Mouse (Mus musculus) olfactory bulb, adult 2 months (tissue): Measurements from ENCODE around the gene Prrc2b. TPM values are rescaled to one million over a fixed set of nuclear protein-coding genes. Genes with fewer than 3 reads are reported as not detected.
A peak's percentile ranks its signal among the peaks of the same experiment; 100 is the strongest.

Source experiments
- H3K27ac ChIP-seq: fragments of 200-500 bp; 2 replicates; pipeline ENCODE4 v1.5.1; 2012; ENCODE audit warnings: low read depth, low read length; ENCODE audit not compliant: insufficient read depth
- H3K4me1 ChIP-seq: fragments of 200-500 bp; 2 replicates; pipeline ENCODE4 v1.6.1; 2012; ENCODE audit warnings: low read length; ENCODE audit not compliant: control insufficient read depth, insufficient read depth
- H3K4me3 ChIP-seq: fragments of 200-500 bp; 2 replicates; pipeline ENCODE4 v1.5.1; 2012; ENCODE audit warnings: mild to moderate bottlenecking, low read depth, low read length, moderate library complexity; ENCODE audit not compliant: insufficient read depth
- CTCF ChIP-seq: fragments of 200-500 bp; IDR thresholded peaks from 2 replicates; pipeline ENCODE4 v1.5.1; 2012; ENCODE audit warnings: low read depth, mild to moderate bottlenecking, low read length, moderate library complexity; ENCODE audit not compliant: insufficient read depth
- POLR2A ChIP-seq: fragments of 200-500 bp; IDR thresholded peaks from 2 replicates; pipeline ENCODE4 v1.6.1; 2012; ENCODE audit warnings: mild to moderate bottlenecking, low read depth, low read length, moderate library complexity; ENCODE audit not compliant: insufficient read depth
- WGBS: fragments of 180-500 bp; shearing (Covaris S2); methylation state at CpG from one replicate; pipeline ENCODE4 v1.1.7; 2018; 5-methylcytosine and 5-hydroxymethylcytosine counted together
- polyA plus RNA-seq: library from polyadenylated mRNA; stranded (reverse); fragments of >200 nt; gene quantifications from 2 replicates; pipeline ENCODE4 v1.2.4, GENCODE M21; 2012; ENCODE audit warnings: low replicate concordance; ENCODE audit not compliant: missing spikeins, insufficient read depth, insufficient read length

Prrc2b gene
- polyA plus RNA-seq, 1 experiment: 86.2 TPM

GRCm38 (mm10) chr2:32131866-32132566, 18.9 kb upstream of the Prrc2b start:
- peaks cover 10% of the 10 kb centered on the region for H3K4me1 ChIP-seq
- no peak overlapping the region for H3K4me3 ChIP-seq
- WGBS: 75% methylated on average over 6 of the region's 6 CpGs
- TF ChIP-seq POLR2A (no peak), CTCF (no peak)
- no peak overlapping the region for H3K27ac ChIP-seq

GRCm38 (mm10) chr2:32132567-32132992, 18.3 kb upstream of the Prrc2b start:
- TF ChIP-seq CTCF (no peak), POLR2A (no peak)
- WGBS: 4% methylated on average over 12 of the region's 12 CpGs
- Histone ChIP-seq H3K4me1 (peaks cover 10% of the 10 kb centered on the region), H3K27ac (no peak overlapping the region), H3K4me3 (no peak overlapping the region)

GRCm38 (mm10) chr2:32134039-32134438, 16.8 kb upstream of the Prrc2b start:
- Histone ChIP-seq H3K27ac (no peak overlapping the region), H3K4me3 (no peak overlapping the region), H3K4me1 (peaks cover 3% of the 10 kb centered on the region; the same call in 1 of the 2 replicates)
- 0% methylated on average over 2 of the region's 2 CpGs for WGBS
- TF ChIP-seq CTCF (no peak), POLR2A (no peak)

GRCm38 (mm10) chr2:32137667-32138266, 13.1 kb upstream of the Prrc2b start:
- WGBS: under 1% methylated on average over 40 of the region's 40 CpGs
- TF ChIP-seq CTCF (no peak), POLR2A (peak; percentile 94)
- peak overlapping the region; percentile 56 for H3K27ac ChIP-seq
- peak overlapping the region; percentile 57 for H3K4me3 ChIP-seq
- no peaks in the 10 kb centered on the region for H3K4me1 ChIP-seq

- Histone ChIP-seq H3K4me1 (no peaks in the 10 kb centered on the region), H3K27ac (no peak overlapping the region), H3K4me3 (no peak overlapping the region)
- no peak for TF ChIP-seq CTCF
- no peak for TF ChIP-seq POLR2A
- WGBS: 84% methylated on average over 5 of the region's 5 CpGs
These were observed 11.5 kb upstream of the Prrc2b start for GRCm38 (mm10) chr2:32139377-32139776.

- H3K4me1 ChIP-seq: no peaks in the 10 kb centered on the region
- TF ChIP-seq CTCF (no peak), POLR2A (no peak)
- H3K4me3 ChIP-seq: no peak overlapping the region
- WGBS: 23% methylated on average over 4 of the region's 4 CpGs
- H3K27ac ChIP-seq: no peak overlapping the region
These were observed 10.4 kb upstream of the Prrc2b start for GRCm38 (mm10) chr2:32140498-32140934.

GRCm38 (mm10) chr2:32141602-32142001, 9.3 kb upstream of the Prrc2b start:
- 88% methylated on average over 6 of the region's 6 CpGs for WGBS
- Histone ChIP-seq H3K4me3 (no peak overlapping the region), H3K4me1 (no peaks in the 10 kb centered on the region), H3K27ac (no peak overlapping the region)
- TF ChIP-seq POLR2A (no peak), CTCF (no peak)

GRCm38 (mm10) chr2:32142368-32142767, 8.5 kb upstream of the Prrc2b start:
- TF ChIP-seq CTCF (no peak), POLR2A (no peak)
- Histone ChIP-seq H3K4me3 (no peak overlapping the region), H3K27ac (no peak overlapping the region), H3K4me1 (no peaks in the 10 kb centered on the region)
- 70% methylated on average over 6 of the region's 6 CpGs for WGBS

GRCm38 (mm10) chr2:32144633-32145032, 6.2 kb upstream of the Prrc2b start:
- no peaks in the 10 kb centered on the region for H3K4me1 ChIP-seq
- H3K27ac ChIP-seq: no peak overlapping the region
- H3K4me3 ChIP-seq: no peak overlapping the region
- TF ChIP-seq CTCF (no peak), POLR2A (no peak)
- WGBS: 89% methylated on average over 5 of the region's 5 CpGs
